Mouse (Mus musculus) mature B cell (primary cell): ENCODE results near the gene Aplp2.

Experiments
- in situ Hi-C: fragments of 300-500 bp; cut with MboI; formaldehyde crosslinking; loops from 2 replicates; pipeline ENCODE4 v1.14.3; 2019

The Aplp2 gene

GRCm38 (mm10) chr9:31211690-31212499 lies at the start of gene Aplp2:
Gene Aplp2 (minus strand): TSS chr9:31211815.
- in situ Hi-C loops = no loop called here

GRCm38 (mm10) chr9:31260219-31260618 lies 48.6 kb upstream of the Aplp2 start:
- in situ Hi-C loops = no loop called here

- in situ Hi-C loops = no loop called here
Measured at GRCm38 (mm10) chr9:31258237-31258636, 46.6 kb upstream of the Aplp2 start.

GRCm38 (mm10) chr9:31255953-31256352 lies 44.3 kb upstream of the Aplp2 start:
- in situ Hi-C loops = no loop called here

GRCm38 (mm10) chr9:31254697-31255004 lies 43.0 kb upstream of the Aplp2 start:
- in situ Hi-C loops = no loop called here

GRCm38 (mm10) chr9:31253866-31254696 lies 42.5 kb upstream of the Aplp2 start:
- in situ Hi-C loops = no loop called here

- in situ Hi-C loops = no loop called here
Measured at GRCm38 (mm10) chr9:31253311-31253734, 41.7 kb upstream of the Aplp2 start.

GRCm38 (mm10) chr9:31252182-31252799 lies 40.7 kb upstream of the Aplp2 start:
- in situ Hi-C loops = no loop called here

GRCm38 (mm10) chr9:31247447-31248220 lies 36.0 kb upstream of the Aplp2 start:
- in situ Hi-C loops = no loop called here

GRCm38 (mm10) chr9:31246421-31246820 lies 34.8 kb upstream of the Aplp2 start:
- in situ Hi-C loops = no loop called here

GRCm38 (mm10) chr9:31245006-31245405 lies 33.4 kb upstream of the Aplp2 start:
- in situ Hi-C loops = no loop called here

- in situ Hi-C loops = no loop called here
Measured at GRCm38 (mm10) chr9:31243939-31244333, 32.3 kb upstream of the Aplp2 start.

GRCm38 (mm10) chr9:31243306-31243938 lies 31.8 kb upstream of the Aplp2 start:
- in situ Hi-C loops = no loop called here

GRCm38 (mm10) chr9:31241208-31241699 lies 29.6 kb upstream of the Aplp2 start:
- in situ Hi-C loops = no loop called here

- in situ Hi-C loops = no loop called here
Measured at GRCm38 (mm10) chr9:31240522-31241207, 29.1 kb upstream of the Aplp2 start.

GRCm38 (mm10) chr9:31239551-31239950 lies 27.9 kb upstream of the Aplp2 start:
- in situ Hi-C loops = no loop called here

- in situ Hi-C loops = no loop called here
Measured at GRCm38 (mm10) chr9:31238526-31238925, 26.9 kb upstream of the Aplp2 start.

- in situ Hi-C loops = no loop called here
Measured at GRCm38 (mm10) chr9:31236079-31236478, 24.5 kb upstream of the Aplp2 start.

- in situ Hi-C loops = no loop called here
Measured at GRCm38 (mm10) chr9:31235489-31235888, 23.9 kb upstream of the Aplp2 start.

- in situ Hi-C loops = no loop called here
Measured at GRCm38 (mm10) chr9:31235030-31235429, 23.4 kb upstream of the Aplp2 start.

GRCm38 (mm10) chr9:31226541-31226940 lies 14.9 kb upstream of the Aplp2 start:
- in situ Hi-C loops = no loop called here
